Mouse (Mus musculus): ENCODE measurements around the gene Eif3m. TPM values are rescaled to one million over a fixed set of nuclear protein-coding genes. Genes with fewer than 3 reads are reported as not detected.

Gene Eif3m
- polyA plus RNA-seq (2012; rRNA removed), result 24.3 and 24.6 TPM in 2 replicates

GRCm38 (mm10) chr2:105016967-105017287 is at the start of gene Eif3m:
Eif3m (minus strand) TSS chr2:105017080.

Other genes starting within 250 kb of the Eif3m start
- 4.2 and 5.6 TPM in 2 replicates for gene Qser1, start 200.3 kb downstream of the Eif3m start, polyA plus RNA-seq (2012; rRNA removed)
- gene Prrg4, start 167.2 kb downstream of the Eif3m start, polyA plus RNA-seq (2012; rRNA removed), result 0.61 and 0.84 TPM in 2 replicates
- gene Ccdc73, start 149.3 kb downstream of the Eif3m start, polyA plus RNA-seq (2012; rRNA removed), result 0.78 TPM in 1 of 2 replicates, not detected in the other
- gene Gm11060, start 74.9 kb upstream of the Eif3m start, polyA plus RNA-seq (2012; rRNA removed), result not detected in 2 replicates
- 227 and 242 TPM in 2 replicates for gene Wt1, start 109.4 kb upstream of the Eif3m start, polyA plus RNA-seq (2012; rRNA removed)
- gene Them7, start 207.2 kb upstream of the Eif3m start, polyA plus RNA-seq (2012; rRNA removed), result 0.84 and 1.6 TPM in 2 replicates

Data from ovary, adult 2 months (tissue).